Mouse (Mus musculus): Measurements from ENCODE around the gene Mlxipl.

GRCm38 (mm10) chr5:135162361-135162760 lies 72.7 kb downstream of the Mlxipl start:
- TF ChIP-seq POLR2A (IDR thresholded peaks at IDR 0.05; ENCODE audit: borderline replicate concordance, extremely low read depth, low read depth, low read length) (no peak), CTCF (IDR thresholded peaks at IDR 0.05; ENCODE audit: insufficient read depth, low read length) (no peak)
